Mouse (Mus musculus) heart, adult 8-10 months (tissue): ENCODE measurements around the gene Accsl. TPM values are rescaled to one million over a fixed set of nuclear protein-coding genes. Genes with fewer than 3 reads are reported as not detected.

Experiments
- DNase-seq: peaks from one replicate; pipeline ENCODE4 v3.0.0; 2022; ENCODE audit warnings: low spot score
- total RNA-seq, 4 experiments: library from RNA; stranded (reverse); gene quantifications; 2 replicates each; pipeline ENCODE4 v1.2.4; 2022

Accsl gene
- total RNA-seq, 4 experiments from 2014 or later = not detected

DNA sequence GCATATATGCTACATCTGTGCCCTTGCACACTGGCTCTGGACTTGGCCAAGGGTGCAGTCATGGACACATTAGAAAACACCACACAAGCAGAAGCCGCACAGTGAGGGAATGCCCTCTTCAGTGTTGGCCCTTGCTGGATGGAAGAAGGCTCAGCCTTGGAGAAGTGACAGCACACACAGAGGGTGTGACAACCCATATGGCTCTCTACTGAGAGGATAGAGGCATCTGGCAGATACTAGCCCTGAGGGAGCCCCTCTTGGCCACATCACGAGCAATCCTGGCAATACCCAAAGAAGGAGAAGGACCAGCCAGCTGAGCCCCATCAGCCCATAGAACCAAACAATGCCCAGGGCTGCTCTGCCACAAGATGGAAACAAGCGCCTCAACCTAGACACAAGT, 5.6 kb upstream of the Accsl start:
- no peak for DNase-seq

GRCm38 (mm10) chr2:93874227-93874514, 5.2 kb upstream of the Accsl start:
- peak; percentile 29 for DNase-seq

GRCm38 (mm10) chr2:93873449-93874226, 4.7 kb upstream of the Accsl start:
- DNase-seq = no peak

DNA sequence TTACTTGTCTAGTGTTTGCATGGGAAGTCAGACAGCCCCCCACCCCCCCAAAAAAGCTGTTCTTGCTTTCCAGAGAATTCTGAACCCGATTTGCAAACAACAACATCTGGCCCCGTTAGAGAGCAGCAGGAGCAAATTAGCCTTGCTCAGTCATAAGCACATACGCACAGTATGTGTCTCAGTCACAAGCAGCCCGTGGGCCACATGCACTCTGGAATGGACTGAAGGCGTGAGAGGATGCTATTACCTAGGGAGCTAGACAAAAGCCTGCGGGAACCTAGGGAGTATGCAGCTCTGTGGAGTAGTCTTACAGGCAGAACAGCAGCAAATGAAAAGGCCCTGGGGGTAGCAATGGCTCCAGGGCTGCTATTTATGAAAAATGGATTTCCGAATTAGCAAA, 3.3 kb upstream of the Accsl start:
- no peak for DNase-seq

- no peak for DNase-seq
Measured at GRCm38 (mm10) chr2:93871411-93871925, 2.5 kb upstream of the Accsl start.

DNA sequence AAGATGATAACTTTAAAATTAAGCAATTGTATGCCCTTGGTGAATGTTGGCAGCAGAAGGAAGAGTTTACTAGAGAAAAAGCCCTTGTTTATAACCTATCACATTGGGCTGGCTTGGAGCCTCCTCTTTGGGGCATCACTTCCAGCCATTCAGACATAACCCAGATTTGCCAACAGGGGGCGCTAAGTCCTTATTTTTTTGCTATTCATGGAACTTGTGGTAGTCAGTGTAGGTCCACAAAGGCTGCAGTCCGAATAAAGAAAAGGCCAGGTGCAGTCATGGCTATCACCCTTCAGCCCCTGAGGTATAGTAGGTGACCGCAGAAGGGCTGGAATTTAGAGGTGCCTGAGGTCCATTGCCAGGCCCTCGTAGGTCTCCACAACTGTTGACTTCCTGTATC, 1.9 kb upstream of the Accsl start:
- peak; percentile 72 for DNase-seq

DNA sequence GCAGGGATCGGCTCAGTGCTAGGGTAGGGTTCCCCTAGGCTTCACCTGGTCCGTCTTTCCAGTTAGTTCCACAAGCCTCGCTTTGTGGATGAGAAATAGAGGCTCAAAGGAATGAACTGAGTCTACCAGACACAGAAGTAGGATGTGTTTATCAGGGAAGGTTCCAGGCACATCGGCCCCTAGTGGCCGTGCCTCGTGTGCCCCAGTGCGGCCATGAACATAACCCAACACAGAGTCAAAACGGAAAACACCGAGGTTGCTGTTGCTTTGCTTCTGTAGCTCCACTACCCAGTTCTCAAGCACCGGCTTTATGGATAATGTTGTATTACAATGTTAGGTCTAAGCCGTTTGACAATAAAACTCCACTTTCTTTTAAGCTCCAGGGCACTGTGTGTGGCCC, 391 bp downstream of the Accsl start:
- no peak for DNase-seq

- no peak for DNase-seq
Measured at GRCm38 (mm10) chr2:93863229-93863628, 5.7 kb downstream of the Accsl start.

GRCm38 (mm10) chr2:93858845-93859244, 10.1 kb downstream of the Accsl start:
- DNase-seq = no peak

DNA sequence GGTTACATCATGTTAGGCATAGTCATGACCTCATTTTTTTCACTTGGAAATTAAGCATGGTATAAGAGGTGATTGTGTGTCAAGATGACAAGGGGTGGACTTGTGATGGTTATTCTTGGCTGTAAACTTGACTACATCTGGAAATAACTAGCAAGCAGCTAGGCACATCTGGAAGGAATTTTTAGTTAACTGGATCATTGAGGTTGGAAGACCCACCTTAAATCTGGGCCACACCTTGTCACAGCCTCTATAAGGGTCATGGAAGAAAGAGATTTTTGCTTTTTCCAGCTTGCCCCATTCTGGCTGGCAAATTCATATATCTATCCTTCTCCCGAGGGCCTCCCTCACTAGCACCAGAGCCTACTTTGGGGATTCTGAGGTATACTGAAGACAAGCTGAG, 17.7 kb downstream of the Accsl start:
- DNase-seq = no peak

- DNase-seq = no peak
Measured at GRCm38 (mm10) chr2:93850317-93850944, 18.5 kb downstream of the Accsl start.

DNA sequence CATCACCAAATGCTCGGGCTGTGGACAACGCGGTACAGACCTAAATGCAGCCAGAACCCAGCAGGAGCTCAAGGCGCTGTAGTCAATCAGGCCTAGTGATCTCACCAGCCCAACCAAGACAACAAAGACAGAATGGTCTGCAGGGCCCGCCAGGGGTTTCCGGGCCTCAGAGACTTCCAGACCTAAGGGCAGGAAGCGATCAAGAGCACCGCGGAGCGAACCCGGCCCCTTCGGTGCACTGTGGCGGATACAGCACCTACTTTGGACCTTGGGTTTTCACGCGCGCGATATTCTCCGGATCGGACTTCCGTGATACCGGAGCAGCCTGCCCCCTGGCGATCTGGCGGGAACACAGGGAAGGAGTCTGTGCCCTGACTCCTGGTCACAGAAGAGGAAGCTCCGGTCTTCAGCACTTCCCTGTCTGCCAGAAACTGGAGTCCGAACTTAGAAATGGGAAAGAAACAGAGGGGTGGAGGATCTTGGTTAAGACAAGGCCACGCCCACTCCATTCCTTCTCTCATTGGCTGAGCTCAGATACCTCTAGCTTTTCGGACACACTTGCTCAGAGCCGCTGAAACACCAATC, 19.4 kb downstream of the Accsl start, which contains the start of gene Accs:
Gene Accs, minus strand, starts transcription at position 439 of the 585 bp plus-strand sequence.
- DNase-seq = peak; percentile 80

- DNase-seq = no peak
Measured at GRCm38 (mm10) chr2:93841349-93841748, 27.6 kb downstream of the Accsl start.

DNA sequence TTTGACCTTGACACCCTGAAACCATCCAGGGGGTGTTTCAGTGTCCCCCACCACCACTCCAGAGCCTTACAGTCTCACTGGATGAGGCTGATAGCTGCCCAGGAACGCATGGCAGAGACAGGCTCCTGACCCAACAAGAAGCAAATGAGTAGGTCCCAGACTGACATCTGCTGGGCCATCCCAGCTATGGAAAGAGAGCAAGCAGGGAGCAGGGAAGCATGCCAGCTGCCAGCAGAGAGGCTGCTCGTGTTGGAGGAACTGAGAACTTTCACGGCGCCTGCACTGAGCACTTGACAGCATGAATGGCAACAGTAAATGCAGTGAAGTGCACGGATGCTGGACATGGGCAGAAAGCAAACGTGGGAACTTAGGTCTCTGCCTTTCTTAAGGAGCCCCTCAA, 28.8 kb downstream of the Accsl start:
- no peak for DNase-seq

- no peak for DNase-seq
Measured at GRCm38 (mm10) chr2:93838931-93839330, 30.0 kb downstream of the Accsl start.

- no peak for DNase-seq
Measured at GRCm38 (mm10) chr2:93836232-93836785, 32.6 kb downstream of the Accsl start.

DNA sequence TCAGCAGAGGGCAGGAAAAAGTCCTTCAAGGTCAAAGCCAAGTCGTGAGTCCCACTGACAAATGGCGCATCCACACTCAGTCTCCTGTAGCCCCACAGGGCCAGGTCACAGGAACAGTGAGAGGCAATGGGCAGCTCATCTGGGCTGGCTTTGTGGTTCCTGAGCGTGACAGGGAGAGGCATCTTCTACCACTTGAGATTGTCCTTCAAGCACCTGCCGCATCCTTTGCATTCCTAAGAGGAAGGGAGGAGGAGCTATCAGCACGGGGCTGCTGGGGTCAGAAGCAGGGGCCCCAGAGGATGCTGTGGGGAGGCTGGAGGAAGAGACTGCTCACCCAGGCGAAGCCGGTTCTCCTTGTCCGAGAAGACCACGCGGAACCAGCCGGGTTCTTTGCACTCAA, 33.4 kb downstream of the Accsl start:
- DNase-seq = no peak

DNA sequence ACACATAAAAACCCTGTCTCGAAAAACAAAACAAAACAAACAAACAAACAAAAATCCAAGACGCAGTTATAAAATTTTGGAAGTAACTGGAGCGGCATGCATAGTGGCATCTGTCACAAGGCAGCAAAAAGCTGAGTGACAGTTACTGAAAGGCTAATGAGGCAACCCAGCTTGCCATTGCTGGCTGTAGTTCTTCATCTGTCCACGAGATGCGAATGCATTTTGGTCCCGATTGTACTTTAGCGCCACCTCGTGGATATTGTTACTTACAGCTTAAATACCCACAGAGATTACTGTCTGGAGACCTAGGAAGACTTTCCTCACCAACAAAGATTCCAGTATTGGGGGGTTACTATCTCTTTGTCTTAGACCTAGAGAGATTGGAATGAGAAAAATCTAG, 45.4 kb downstream of the Accsl start:
- peak; percentile 87 for DNase-seq

DNA sequence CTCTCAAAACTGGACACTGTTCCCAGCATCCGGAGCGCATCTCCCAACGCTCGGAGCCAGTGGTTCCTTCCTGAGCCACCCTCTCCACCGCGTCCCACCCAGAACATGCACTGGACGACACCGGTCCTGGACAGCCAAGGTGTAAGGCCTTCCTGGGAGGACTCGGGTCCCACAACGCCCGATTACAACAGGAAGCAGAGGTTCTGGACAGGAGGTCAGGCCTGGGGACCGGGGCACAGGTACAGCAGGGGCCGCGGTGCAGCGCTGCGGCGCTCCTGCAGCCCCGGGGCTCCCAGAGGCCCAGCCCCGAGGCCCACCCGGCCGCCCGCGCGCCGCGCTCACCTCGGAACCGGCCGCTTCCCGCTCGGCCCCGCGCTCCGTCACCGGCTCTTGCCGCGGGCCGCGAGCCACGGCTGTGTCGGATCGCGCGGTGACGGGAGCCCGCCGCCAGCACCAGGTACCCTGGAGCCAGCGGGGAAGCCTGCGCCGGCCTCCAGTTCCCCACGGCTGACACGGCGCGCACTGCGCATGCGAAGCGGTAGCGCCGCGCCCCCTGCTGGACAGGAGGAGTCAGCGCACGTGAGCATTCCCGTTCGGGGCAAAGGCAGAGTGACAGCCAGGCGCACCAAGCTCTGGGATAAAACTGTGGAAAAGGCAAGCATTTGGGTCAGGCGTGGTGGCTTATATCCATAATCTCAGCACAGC, 46.8 kb downstream of the Accsl start, which contains the start of gene Ext2:
Gene Ext2, minus strand, starts transcription at position 524 of the 705 bp plus-strand sequence.
- peak; percentile 90 for DNase-seq

- DNase-seq = no peak
Measured at GRCm38 (mm10) chr2:93817791-93818190, 51.2 kb downstream of the Accsl start.

- no peak for DNase-seq
Measured at GRCm38 (mm10) chr2:93813343-93813742, 55.6 kb downstream of the Accsl start.

DNA sequence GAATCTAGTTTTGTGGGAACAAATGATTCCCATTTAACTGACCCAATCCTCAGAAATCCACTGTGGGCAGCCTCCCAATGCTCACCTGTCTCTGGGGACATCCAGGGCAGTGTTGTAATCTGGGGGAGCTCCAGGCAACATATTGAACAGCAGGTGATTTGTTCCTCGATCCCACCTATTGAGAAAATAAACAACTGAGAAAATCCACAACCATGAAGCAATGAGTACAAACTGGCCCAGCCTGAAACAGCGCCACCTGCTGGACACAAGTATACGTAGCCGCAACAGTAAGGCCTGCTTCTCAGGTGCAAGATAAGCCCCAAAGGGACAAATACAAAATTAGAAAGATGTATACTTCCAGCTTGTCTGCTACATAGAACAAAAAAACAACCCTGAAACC, 57.1 kb downstream of the Accsl start:
- peak; percentile 20 for DNase-seq
